Mouse (Mus musculus) limb, embryonic 15.5 days (tissue): ENCODE measurements around the gene Pcbp3. TPM values are rescaled to one million over a fixed set of nuclear protein-coding genes. Genes with fewer than 3 reads are reported as not detected.

ENCODE experiments used
- ATAC-seq: fragments of 200-750 bp; cut with Nextera tagmentation; 2 replicates; pipeline ENCODE4 v1.8.0; 2017; ENCODE audit warnings: low read depth, moderate TSS enrichment; ENCODE audit not compliant: insufficient number of reproducible peaks, low FRiP score, low TSS enrichment
- H3K27ac ChIP-seq: fragments of 300-500 bp; sonication (generic); 2 replicates; pipeline ENCODE4 v1.5.1; 2015; ENCODE audit warnings: moderate library complexity, mild to moderate bottlenecking, inconsistent platforms
- H3K27me3 ChIP-seq: fragments of 300-500 bp; sonication (generic); 2 replicates; pipeline ENCODE4 v1.6.1; 2015; ENCODE audit warnings: inconsistent platforms
- H3K36me3 ChIP-seq: fragments of 300-500 bp; sonication (generic); 2 replicates; pipeline ENCODE4 v1.6.1; 2015; ENCODE audit warnings: inconsistent platforms
- H3K4me1 ChIP-seq: fragments of 300-500 bp; sonication (generic); 2 replicates; pipeline ENCODE4 v1.6.1; 2015; ENCODE audit warnings: inconsistent platforms
- H3K4me2 ChIP-seq: fragments of 300-500 bp; sonication (generic); 2 replicates; pipeline ENCODE4 v1.6.1; 2015; ENCODE audit warnings: mild to moderate bottlenecking, inconsistent platforms
- H3K4me3 ChIP-seq: fragments of 300-500 bp; sonication (generic); 2 replicates; pipeline ENCODE4 v1.5.1; 2015; ENCODE audit warnings: mild to moderate bottlenecking, inconsistent platforms
- H3K9ac ChIP-seq: fragments of 300-500 bp; sonication (generic); 2 replicates; pipeline ENCODE4 v1.6.1; 2015; ENCODE audit warnings: inconsistent platforms
- H3K9me3 ChIP-seq: fragments of 300-500 bp; sonication (generic); 2 replicates; pipeline ENCODE4 v1.6.1; 2016; ENCODE audit warnings: inconsistent platforms
- WGBS: fragments of 180-500 bp; shearing (Covaris S2); methylation state at CpG from one replicate; pipeline ENCODE4 v1.1.7; 2015; 5-methylcytosine and 5-hydroxymethylcytosine counted together
- polyA plus RNA-seq: library from polyadenylated mRNA; unstranded; fragments of >200 nt; fragmentation: Nextera tagmentation; extraction: Ambion mirVana; gene quantifications from 2 replicates; pipeline ENCODE4 v1.2.1, GENCODE M21; 2015

Gene Pcbp3
- polyA plus RNA-seq, 1 experiment from 2014 or later: 19.1 TPM

DNA sequence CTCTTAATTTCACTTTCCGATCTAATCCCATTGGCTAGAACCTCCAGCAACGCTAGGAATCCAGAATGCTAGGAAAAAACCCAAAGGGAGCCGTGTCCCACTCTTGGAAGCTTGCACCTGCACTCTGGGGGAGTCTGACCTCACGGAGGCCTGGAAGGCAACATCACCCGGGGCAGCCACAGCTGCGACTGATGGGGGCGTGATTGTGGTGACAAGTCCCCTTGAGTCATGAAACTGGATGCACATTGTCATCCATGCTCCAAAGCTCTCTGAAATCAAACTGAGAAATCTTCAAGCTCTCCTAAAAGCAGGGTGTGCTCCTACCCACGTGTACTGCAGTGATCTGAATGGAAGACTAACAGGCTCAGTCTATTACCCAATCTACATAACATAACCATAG is 224.9 kb downstream of the Pcbp3 start:
- no peaks in the 10 kb centered on the region for H3K27me3 ChIP-seq
- peaks cover 33% of the 10 kb centered on the region for H3K4me1 ChIP-seq
- H3K4me3 ChIP-seq: no peak overlapping the region
- no peaks in the 10 kb centered on the region for H3K9me3 ChIP-seq
- H3K9ac ChIP-seq: no peak overlapping the region
- 65% methylated on average over 8 of the region's 8 CpGs for WGBS
- H3K27ac ChIP-seq: no peak overlapping the region
- H3K4me2 ChIP-seq: no peak overlapping the region
- no peaks in the 10 kb centered on the region for H3K36me3 ChIP-seq
- no peak for ATAC-seq

DNA sequence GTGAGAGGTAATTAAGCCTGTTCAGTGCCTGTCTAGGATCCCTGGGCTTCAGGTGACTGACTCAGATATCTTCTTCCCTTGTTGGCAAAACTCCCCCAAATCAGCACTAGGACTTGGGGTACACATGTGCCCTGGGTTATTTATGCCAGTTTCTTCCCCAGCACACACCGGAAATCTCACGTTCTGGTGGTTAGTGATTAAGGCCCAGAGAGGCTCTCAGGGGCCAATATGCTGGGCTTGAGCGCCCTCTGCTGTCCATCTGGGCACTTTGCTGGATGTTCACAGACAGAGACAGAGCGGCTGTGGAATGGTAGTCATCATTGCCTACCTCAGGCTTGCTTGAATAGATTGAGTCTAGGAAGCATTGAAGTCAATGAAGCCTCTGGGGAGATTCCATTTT is 226.7 kb downstream of the Pcbp3 start:
- Histone ChIP-seq H3K4me2 (no peak overlapping the region), H3K27me3 (no peaks in the 10 kb centered on the region), H3K4me1 (peaks cover 50% of the 10 kb centered on the region), H3K36me3 (no peaks in the 10 kb centered on the region), H3K27ac (no peak overlapping the region), H3K9me3 (no peaks in the 10 kb centered on the region), H3K9ac (no peak overlapping the region), H3K4me3 (no peak overlapping the region)
- 2% methylated on average over 4 of the region's 4 CpGs for WGBS
- no peak for ATAC-seq

DNA sequence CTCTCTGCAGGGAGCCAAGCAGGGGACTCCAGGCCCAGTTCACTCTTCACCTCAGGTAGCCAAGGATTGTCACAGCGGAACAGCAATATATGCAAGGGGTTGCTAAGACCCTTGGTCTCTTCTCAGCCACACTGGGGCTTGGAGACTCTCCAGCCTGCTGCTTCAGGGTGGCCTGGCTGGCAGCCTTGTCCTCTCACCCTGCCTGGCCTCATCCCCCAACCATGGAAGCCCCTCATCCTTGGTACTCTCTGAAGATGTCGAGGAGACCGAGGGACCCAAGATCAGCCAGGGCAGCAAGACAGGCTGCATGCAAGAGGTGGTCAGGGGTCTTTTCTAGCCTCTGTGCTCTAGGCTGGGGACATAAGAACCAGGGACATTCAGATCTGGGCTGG is 228.0 kb downstream of the Pcbp3 start:
- 20% methylated on average over 3 of the region's 3 CpGs for WGBS
- no peaks in the 10 kb centered on the region for H3K9me3 ChIP-seq
- H3K36me3 ChIP-seq: no peaks in the 10 kb centered on the region
- H3K4me1 ChIP-seq: peaks cover 64% of the 10 kb centered on the region
- H3K27me3 ChIP-seq: no peaks in the 10 kb centered on the region
- H3K9ac ChIP-seq: no peak overlapping the region
- ATAC-seq: 0 out of 2 replicates have a peak, but pooled peaks have one; percentile 1
- peak overlapping the region; percentile 19 for H3K4me3 ChIP-seq
- H3K27ac ChIP-seq: peak overlapping the region; percentile 98
- H3K4me2 ChIP-seq: peak overlapping the region; percentile 45

DNA sequence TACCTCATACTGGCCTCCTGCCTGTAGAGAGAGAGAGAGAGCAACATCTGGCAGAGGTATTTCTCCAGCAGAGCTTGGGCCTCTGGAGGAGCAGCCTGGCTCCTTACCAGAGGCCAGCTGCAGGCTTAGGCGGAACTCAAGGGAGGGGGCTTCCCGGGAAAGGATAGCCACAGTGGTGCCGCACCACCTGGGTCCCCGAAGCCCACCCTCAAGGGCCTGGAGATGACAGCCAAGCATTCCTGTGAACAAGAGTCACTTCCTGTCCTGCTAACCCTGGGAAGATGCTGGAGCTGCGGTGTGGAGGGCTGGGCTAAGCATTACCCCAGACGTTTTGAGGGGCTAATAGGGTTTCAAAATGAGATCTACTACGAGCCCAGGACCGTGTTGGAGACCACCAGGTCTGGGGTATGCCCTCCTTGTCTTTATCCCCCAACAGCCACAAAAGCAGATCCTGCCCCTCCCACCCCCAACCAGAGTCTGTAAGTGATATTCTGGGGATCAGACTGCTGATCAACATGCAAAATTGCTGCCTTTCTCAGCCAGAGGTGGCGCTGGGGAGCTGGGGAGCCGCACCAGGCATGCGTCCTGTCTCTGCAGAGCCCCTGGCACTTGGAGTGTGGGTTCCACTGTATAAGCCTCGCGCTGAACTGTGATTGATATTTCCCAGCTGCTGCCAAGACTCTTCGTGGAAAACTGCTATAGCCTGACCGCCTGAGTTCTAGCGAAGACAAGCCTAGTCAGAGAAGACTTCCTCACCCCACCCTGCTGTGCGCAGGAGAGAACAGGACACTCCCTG is 228.6 kb downstream of the Pcbp3 start:
- Histone ChIP-seq H3K9me3 (no peaks in the 10 kb centered on the region), H3K4me2 (peak overlapping the region; percentile 45), H3K4me1 (peaks cover 69% of the 10 kb centered on the region), H3K27me3 (no peaks in the 10 kb centered on the region), H3K9ac (no peak overlapping the region), H3K4me3 (peak overlapping the region; percentile 19), H3K36me3 (no peaks in the 10 kb centered on the region), H3K27ac (peak overlapping the region; percentile 98)
- peak; percentile 84 for ATAC-seq
- 5% methylated on average over 17 of the region's 17 CpGs for WGBS

DNA sequence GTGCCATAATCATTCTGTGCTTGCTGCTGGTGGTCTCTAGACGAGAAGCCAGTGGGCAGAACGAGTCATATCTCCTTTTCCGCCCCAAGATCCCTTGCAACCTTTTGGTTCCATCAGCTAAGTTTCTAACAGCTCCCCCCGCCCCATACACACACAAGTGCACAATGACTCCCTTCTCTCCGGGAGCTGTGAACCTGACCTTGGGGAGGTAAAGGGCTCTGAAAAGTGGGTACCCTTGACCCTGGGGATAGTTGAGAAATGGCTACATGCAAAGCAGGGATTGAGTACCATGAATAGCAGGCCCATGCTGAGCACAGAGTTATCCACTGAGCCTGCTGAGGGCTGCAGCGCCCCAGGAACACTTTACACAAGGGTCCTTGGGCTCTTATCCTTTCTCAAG is 229.3 kb downstream of the Pcbp3 start:
- Histone ChIP-seq H3K27ac (peak overlapping the region; percentile 98), H3K9ac (no peak overlapping the region), H3K9me3 (no peaks in the 10 kb centered on the region), H3K36me3 (no peaks in the 10 kb centered on the region), H3K4me1 (peaks cover 76% of the 10 kb centered on the region), H3K4me2 (peak overlapping the region; percentile 45), H3K27me3 (no peaks in the 10 kb centered on the region), H3K4me3 (no peak overlapping the region)
- no peak for ATAC-seq
- 38% methylated on average over 6 of the region's 6 CpGs for WGBS

DNA sequence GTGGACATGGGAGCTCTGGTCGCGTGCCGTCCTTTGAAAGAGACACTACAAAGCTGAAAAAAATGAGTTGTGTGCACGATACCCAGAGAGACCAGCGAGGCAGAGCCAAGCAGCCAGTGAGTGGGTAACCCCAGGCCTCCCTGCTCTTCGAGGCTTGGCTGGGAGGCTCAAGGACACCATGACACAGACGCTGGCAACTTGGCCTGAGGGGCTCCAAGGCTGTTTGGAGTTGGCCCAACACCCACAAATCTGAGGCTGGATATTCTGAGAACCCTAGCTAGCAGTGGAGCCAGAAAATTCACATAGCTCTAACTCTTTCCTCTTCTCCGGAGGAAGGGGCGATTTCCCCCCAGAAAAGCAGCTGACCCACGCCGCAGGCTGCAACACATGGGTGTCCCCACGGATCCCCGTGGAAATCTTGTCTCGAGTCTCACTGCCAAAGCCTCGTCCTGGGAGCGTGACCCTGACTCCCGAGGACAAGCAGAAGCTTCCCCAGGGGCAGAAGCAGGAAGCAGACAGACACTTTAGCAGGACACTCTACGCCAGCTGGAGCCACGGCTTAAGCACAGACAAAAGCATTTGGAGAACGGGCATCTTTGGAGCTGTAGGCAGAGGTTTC is 230.0 kb downstream of the Pcbp3 start:
- Histone ChIP-seq H3K4me2 (peak overlapping the region; percentile 7; the same call in 1 of the 2 replicates), H3K4me1 (peaks cover 83% of the 10 kb centered on the region), H3K27me3 (no peaks in the 10 kb centered on the region), H3K4me3 (no peak overlapping the region), H3K27ac (peak overlapping the region; percentile 98), H3K9ac (no peak overlapping the region), H3K9me3 (no peaks in the 10 kb centered on the region), H3K36me3 (no peaks in the 10 kb centered on the region)
- no peak for ATAC-seq
- 44% methylated on average over 20 of the region's 20 CpGs for WGBS

DNA sequence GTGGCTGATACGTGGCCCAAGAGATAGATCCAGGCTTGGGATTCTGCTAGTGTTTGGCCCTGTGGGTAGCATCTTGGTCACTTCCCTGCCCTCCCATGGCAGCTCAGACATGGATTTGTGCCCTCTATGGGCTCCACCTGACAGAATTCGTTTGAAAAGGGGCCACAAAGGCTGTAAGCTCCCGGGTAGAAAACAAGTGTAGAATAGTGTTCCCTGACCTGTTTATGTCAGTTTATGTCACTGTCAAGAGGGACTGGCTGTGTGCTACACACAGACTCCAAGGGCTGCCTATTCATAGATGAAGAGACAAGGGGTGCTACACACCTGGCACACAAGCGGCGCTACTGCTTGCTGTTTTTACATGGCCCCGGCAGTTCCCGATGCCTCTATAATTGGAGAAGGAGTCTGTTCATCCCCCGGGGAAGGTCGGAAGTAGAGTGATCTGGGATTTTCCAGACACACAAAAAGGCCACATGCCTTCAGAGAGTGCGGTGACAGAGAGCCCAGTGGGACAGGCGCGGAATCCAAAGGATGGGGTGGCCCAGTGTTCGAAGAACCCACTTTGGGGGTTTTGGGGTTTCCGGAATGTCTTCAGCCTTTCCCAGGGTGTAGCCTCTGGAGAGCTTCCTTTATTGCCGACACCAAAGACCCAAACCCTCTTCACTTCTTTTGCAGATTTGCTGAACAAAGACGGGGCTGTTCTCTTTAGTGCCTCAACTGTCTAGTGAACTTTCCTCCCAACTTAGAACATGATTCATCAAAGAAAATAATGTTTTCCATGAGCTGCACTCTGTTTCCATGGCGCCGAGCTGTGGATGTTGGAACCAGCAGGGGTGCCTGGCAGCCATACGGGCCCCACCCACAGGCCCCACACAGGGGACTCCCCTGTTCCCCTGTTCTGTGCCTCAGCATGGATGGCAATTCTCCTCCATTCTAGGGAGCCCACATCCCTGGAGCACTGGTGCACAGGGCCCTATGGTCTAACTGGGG is 231.8 kb downstream of the Pcbp3 start:
- Histone ChIP-seq H3K4me2 (no peak overlapping the region), H3K27me3 (no peaks in the 10 kb centered on the region), H3K9ac (no peak overlapping the region), H3K27ac (peak overlapping the region; percentile 98), H3K9me3 (no peaks in the 10 kb centered on the region), H3K36me3 (no peaks in the 10 kb centered on the region), H3K4me3 (no peak overlapping the region), H3K4me1 (peaks cover 94% of the 10 kb centered on the region)
- no peak for ATAC-seq
- 58% methylated on average over 19 of the region's 19 CpGs for WGBS

DNA sequence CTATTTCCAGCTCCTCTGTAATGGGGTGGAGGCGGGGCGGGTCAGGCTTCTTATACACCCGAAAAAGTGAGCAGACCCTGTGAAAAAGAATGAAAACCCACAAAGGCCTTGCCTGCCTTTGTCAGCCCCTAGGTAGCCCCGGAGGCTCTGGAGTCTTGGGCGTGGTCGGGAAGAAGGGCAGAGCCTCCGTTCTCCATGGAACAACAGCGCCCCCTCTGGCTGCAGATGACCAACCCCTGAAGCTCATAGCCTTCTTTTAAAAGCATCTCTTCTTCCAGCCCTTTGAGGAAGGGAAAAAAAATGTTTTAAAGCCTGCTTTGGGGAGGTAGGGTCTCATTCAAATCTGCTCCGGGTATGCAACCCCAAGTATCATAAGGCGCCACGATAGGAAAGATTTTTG is 233.3 kb downstream of the Pcbp3 start:
- Histone ChIP-seq H3K4me3 (no peak overlapping the region), H3K9me3 (no peaks in the 10 kb centered on the region), H3K27me3 (no peaks in the 10 kb centered on the region), H3K9ac (no peak overlapping the region), H3K27ac (peak overlapping the region; percentile 92; the same call in 1 of the 2 replicates), H3K4me1 (peaks cover 94% of the 10 kb centered on the region), H3K36me3 (peaks cover 2% of the 10 kb centered on the region; the same call in 1 of the 2 replicates), H3K4me2 (peak overlapping the region; percentile 4; the same call in 1 of the 2 replicates)
- no peak for ATAC-seq
- WGBS: 24% methylated on average over 11 of the region's 11 CpGs

DNA sequence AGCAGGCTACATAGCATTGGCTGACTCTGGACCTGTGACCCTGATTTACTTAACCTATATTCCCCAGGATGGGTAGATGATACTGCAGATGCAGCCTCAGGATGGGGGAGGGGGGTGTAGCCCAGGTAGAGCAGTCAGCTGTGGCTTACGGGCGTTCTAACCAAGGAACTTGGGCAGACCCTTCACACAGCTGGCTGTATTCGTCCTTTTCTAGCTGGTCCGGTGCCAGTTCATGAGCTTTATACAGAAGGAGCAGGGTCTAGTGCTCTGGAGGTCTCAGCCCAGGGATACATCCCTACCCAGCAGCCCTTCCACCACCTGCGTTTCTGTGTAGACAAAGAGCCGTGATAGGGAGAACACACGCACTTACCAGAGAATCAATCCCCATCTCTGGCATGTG is 234.4 kb downstream of the Pcbp3 start:
- H3K27ac ChIP-seq: peak overlapping the region; percentile 92
- ATAC-seq: no peak
- H3K4me2 ChIP-seq: no peak overlapping the region
- no peak overlapping the region for H3K4me3 ChIP-seq
- peaks cover 13% of the 10 kb centered on the region for H3K36me3 ChIP-seq
- H3K9ac ChIP-seq: no peak overlapping the region
- H3K4me1 ChIP-seq: peaks cover 93% of the 10 kb centered on the region
- no peaks in the 10 kb centered on the region for H3K27me3 ChIP-seq
- WGBS: 86% methylated on average over 7 of the region's 7 CpGs
- H3K9me3 ChIP-seq: no peaks in the 10 kb centered on the region

DNA sequence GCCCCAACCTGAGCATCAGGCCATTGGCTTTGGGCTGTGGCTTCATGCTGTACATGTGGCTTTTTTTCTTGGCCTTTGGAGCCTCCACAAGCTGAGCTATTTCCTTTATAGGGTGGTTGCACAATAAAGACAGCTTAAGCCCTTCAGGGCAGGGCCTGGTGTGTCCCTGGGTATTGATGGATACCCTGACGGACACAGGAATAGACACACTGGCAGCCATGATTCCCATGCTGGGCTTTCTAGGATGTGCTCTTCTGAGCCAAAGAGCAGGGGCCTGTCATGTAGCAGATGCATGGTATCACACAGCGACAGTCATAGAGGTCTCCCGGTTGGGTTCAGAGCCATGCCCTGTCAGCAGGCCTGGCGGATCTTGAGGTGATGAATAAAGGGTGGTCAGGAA is 234.8 kb downstream of the Pcbp3 start:
- peaks cover 17% of the 10 kb centered on the region for H3K36me3 ChIP-seq
- peaks cover 88% of the 10 kb centered on the region for H3K4me1 ChIP-seq
- WGBS: 95% methylated on average over 4 of the region's 4 CpGs
- H3K27ac ChIP-seq: peak overlapping the region; percentile 92
- no peak overlapping the region for H3K4me3 ChIP-seq
- ATAC-seq: no peak
- no peak overlapping the region for H3K9ac ChIP-seq
- H3K4me2 ChIP-seq: no peak overlapping the region
- H3K9me3 ChIP-seq: no peaks in the 10 kb centered on the region
- H3K27me3 ChIP-seq: no peaks in the 10 kb centered on the region

DNA sequence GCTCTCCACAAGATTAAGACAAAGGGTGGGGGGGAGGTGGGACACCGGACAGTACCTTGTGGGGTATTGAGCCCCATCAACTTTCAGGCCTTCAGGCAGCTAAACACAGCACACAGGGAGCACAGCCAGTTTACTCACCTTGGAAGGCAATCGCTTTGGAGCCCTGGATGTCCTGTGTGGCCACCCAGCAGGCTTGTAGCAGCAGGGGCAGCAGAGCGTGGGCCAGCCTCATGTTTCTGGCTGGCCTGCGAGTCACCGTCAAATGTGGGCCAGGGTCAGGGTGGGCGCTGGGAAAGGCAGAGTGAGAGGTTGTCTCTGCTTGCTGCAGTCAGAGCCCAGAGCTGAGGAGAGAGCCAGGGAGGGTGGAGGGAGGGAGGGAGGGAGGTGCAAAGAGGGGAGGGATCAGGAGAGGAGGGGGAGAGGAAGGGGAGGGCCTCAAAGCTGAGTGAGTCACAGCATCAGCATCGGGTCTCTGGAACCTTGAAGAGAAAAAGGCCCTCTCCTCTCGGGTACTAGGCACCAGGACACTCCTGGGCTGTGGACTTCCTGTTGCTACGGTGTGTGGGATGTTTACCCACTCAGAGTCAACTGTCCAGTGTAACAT is 235.9 kb downstream of the Pcbp3 start, which contains the start of gene Col6a1:
Gene Col6a1 (minus strand): TSS at position 487 of the 604 bp plus-strand sequence.
- Histone ChIP-seq H3K27me3 (no peaks in the 10 kb centered on the region), H3K4me2 (peak within 1 kb of the TSS; percentile 57), H3K9ac (peak within 1 kb of the TSS; percentile 50), H3K4me3 (peak within 1 kb of the TSS; percentile 49), H3K27ac (peak within 1 kb of the TSS; percentile 92), H3K9me3 (no peaks in the 10 kb centered on the region), H3K4me1 (peaks cover 78% of the 10 kb centered on the region), H3K36me3 (peaks cover 28% of the 10 kb centered on the region)
- ATAC-seq: peak; percentile 64
- 13% methylated on average over 9 of the region's 9 CpGs for WGBS
